In the genomic region with DNA sequence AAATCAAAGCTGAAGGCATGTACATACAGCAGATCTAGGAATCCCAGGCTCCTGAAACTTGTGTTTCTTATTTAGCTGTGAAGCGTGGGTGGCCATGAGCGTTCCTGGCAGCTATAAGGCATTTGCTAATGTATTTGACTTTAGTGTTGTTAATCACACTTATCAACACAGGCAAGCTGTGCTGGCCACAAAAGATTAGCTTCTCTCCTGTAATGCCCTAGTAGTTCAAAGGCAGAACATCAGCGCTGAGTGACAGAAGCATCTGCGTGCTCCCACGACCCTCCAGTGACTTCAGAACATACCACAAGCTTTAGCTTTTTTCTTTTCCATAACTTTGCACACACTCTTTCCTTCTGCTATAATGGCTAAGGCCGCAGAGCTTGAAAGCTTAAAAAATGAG, we compare ENCODE assay signal across 9 mouse cellular contexts.
DNase-seq lines count a peak whose midpoint lies in the region; ATAC-seq and TF ChIP-seq lines count a peak whose summit lies in the region.
"Had no signal": no experiment of that assay in that cellular context is flagged by ENCODE, and none has a peak within 500 bp of the region (broad histone marks: within the 10 kb centered on the region; RNA-seq: fewer than 3 reads in every experiment).

No protein-coding gene starts in this region.

- no peaks in the 10 kb centered on the region for H3K9me3 ChIP-seq in kidney, postnatal 0 days (replicated peaks; ENCODE audit: low read length)
- H3K9me3 ChIP-seq in liver, embryonic 16.5 days (replicated peaks; ENCODE audit: control insufficient read depth, low read length): no peaks in the 10 kb centered on the region

- peaks cover 5% of the 10 kb centered on the region for H3K4me1 ChIP-seq in kidney, postnatal 0 days (replicated peaks; ENCODE audit: insufficient read depth, low read length)
- H3K4me1 ChIP-seq in liver, embryonic 16.5 days (ENCODE audit: control insufficient read depth, low read depth, low read length): no peaks in the 10 kb centered on the region; the same call in 1 of the 2 replicates

- peak; percentile 77 for DNase-seq in kidney, postnatal 0 days (ENCODE audit: low spot score)
- no peak for DNase-seq in kidney, postnatal 25 days
- DNase-seq in c-Kit-positive CD71-positive TER-119-negative erythroid progenitor cells, embryonic 14.5 days (ENCODE audit: low read depth): peak; percentile 36
- peak; percentile 43 for DNase-seq in forelimb bud, embryonic 11.5 days (ENCODE audit: low read depth, low spot score)
- DNase-seq in layer of hippocampus, adult 18-20 months (ENCODE audit: low spot score in 2 of 2): no peak
- DNase-seq in gastrocnemius, adult 18-20 months (ENCODE audit: low spot score): no peak
- DNase-seq: cerebellum, adult 11 months; gastrocnemius, postnatal 10 days had no signal

- H3K27me3 ChIP-seq in kidney, postnatal 0 days (ENCODE audit: insufficient read depth, low read length): no peaks in the 10 kb centered on the region
- H3K27me3 ChIP-seq in liver, embryonic 16.5 days (ENCODE audit: control insufficient read depth, insufficient read depth, low read depth, low read length): no peaks in the 10 kb centered on the region

- no peaks in the 10 kb centered on the region for H3K36me3 ChIP-seq in kidney, postnatal 0 days (ENCODE audit: insufficient read depth, low read length)
- no peaks in the 10 kb centered on the region for H3K36me3 ChIP-seq in liver, embryonic 16.5 days (ENCODE audit: control insufficient read depth, insufficient read depth)

- TF ChIP-seq CTCF in kidney, postnatal 0 days (IDR thresholded peaks at IDR 0.05; ENCODE audit: low read depth): no peak

- H3K4me3 ChIP-seq in kidney, postnatal 0 days (replicated peaks; ENCODE audit: low read depth, low read length): no peak overlapping the region
- H3K4me3 ChIP-seq in liver, embryonic 16.5 days (ENCODE audit: low read depth, low read length): no peak overlapping the region

- peak overlapping the region; percentile 26; the same call in 1 of the 2 replicates for H3K27ac ChIP-seq in kidney, postnatal 0 days
- no peak overlapping the region for H3K27ac ChIP-seq in liver, embryonic 16.5 days (ENCODE audit: low read length)

- WGBS in kidney, postnatal 0 days: 57% methylated on average over 6 of the region's 6 CpGs
- WGBS in liver, embryonic 16.5 days (ENCODE audit: insufficient replicate concordance): 27% methylated on average over 6 of the region's 6 CpGs

- no peak overlapping the region for H3K9ac ChIP-seq in kidney, postnatal 0 days (ENCODE audit: low read depth, low read length)
- H3K9ac ChIP-seq in liver, embryonic 16.5 days (ENCODE audit: low read depth, low read length): no peak overlapping the region

- H3K4me2 ChIP-seq in kidney, postnatal 0 days (ENCODE audit: low read length): no peak overlapping the region
- no peak overlapping the region for H3K4me2 ChIP-seq in liver, embryonic 16.5 days (ENCODE audit: low read depth, low read length)

- ATAC-seq in kidney, postnatal 0 days (replicated peaks; ENCODE audit: low FRiP score, low read depth): no peak
- ATAC-seq in liver, embryonic 16.5 days (ENCODE audit: low read depth): peak; percentile 20

Comparison
In these comparisons a context has a peak if more than half of its experiments do, and no peak if none do; other contexts are left out.
1. DNase-seq: peak in kidney, postnatal 0 days (single experiment), c-Kit-positive CD71-positive TER-119-negative erythroid progenitor cells, embryonic 14.5 days (single experiment) and forelimb bud, embryonic 11.5 days (single experiment); none in kidney, postnatal 25 days (0 of 2), layer of hippocampus, adult 18-20 months (0 of 2) and gastrocnemius, adult 18-20 months (single experiment).